Mouse (Mus musculus) WW6 (cell line): ENCODE data around the gene Exosc1.
A peak's percentile ranks its signal among the peaks of the same experiment; 100 is the strongest.

Experiments
- DNase-seq: peaks from one replicate; pipeline ENCODE4 v3.0.0-alpha.2; 2013; ENCODE audit warnings: low read depth, low spot score

The Exosc1 gene

DNA sequence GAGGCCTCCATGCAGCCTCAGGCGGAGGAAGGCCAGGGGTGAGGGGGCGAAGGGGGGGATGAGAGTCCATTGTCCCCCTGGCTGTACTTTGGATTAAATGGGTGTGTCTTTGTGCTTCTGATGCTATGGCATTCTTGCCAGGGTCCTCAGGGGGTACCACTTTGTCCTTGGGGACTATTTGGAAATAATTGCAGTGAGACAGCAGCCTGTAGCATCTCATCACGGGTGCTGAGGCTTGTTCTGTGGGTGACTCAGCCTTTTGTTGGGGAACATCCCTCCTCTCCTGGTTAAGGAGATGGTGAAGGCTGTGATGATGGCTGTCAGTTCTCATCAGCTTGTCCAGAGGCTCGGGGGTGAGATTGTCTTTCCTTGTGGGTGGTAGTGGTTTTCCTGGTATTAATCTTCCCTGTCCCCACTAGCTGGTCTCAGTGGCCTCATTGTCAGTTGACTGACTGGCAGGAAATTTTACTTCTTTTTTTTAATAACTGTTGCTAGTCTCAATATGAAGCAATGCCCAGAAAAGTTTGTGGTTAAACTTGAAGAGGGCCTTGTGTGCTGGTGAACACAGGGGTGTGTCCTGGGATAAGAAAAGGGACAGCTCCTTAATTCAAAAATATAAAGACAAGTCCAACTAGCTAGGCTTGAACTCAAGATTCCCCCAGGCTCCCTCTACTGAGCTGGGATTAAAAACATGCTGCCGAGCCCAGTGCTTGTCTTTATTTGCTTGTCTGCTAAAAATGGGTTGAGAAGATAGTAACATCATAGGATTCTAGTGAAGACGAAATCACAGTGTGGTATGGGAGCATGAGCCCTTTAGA lies 19.2 kb downstream of the Exosc1 start:
- DNase-seq = no peak

- no peak for DNase-seq
Measured at GRCm38 (mm10) chr19:41912121-41913080, 20.8 kb downstream of the Exosc1 start.

DNA sequence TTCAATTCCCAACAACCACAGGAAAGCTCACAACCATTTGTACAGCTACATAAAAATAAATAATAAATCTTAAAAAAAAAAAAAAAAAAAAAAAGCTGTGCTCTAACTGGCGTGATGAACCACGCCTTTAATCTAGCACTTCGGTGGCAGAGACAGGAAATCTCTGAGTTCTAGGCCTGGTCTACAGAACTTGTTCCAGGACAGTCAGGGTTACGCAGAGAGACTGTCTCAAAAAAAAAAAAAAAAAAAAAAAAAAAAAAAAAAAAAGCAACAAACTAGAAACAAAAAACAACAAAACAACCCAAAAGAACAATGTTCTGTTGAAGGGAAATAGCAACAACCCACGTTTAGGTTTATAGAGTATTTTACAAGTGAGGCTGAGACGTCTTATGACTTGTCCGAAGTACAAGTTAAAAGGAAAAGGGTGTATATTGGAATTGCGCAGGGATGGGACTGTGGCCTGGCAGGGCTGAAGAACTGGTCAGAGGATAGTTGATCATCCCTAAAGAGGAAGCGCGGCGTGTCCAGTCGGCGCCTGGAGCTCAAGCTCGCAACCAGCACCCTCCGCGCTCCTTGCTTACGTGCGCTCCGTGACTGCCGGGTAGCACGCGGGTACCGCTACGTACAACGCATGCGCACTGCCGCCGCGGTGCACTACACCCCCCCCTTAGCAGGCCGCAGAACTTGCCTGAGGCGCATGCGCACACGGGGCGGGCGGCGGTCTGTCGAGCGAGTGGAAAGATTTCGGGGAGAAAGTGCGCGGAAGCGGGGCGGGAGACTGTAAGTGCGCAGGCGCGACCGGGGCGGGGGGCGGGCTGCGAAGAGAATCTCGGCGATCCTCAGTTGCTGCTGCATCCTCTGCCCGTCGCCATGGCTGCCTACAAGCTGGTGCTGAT lies 21.8 kb downstream of the Exosc1 start, which contains the start of gene Pgam1:
Gene Pgam1, plus strand, starts transcription at position 746 of the 896 bp plus-strand sequence.
- peak; percentile 97 for DNase-seq

GRCm38 (mm10) chr19:41910396-41910795 lies 22.8 kb downstream of the Exosc1 start:
- DNase-seq = no peak

- no peak for DNase-seq
Measured at GRCm38 (mm10) chr19:41908736-41909135, 24.5 kb downstream of the Exosc1 start.

- no peak for DNase-seq
Measured at GRCm38 (mm10) chr19:41907079-41907760, 26.0 kb downstream of the Exosc1 start.

- DNase-seq = no peak
Measured at GRCm38 (mm10) chr19:41906311-41907078, 26.7 kb downstream of the Exosc1 start.

- DNase-seq = no peak
Measured at GRCm38 (mm10) chr19:41905246-41905645, 28.0 kb downstream of the Exosc1 start.

DNA sequence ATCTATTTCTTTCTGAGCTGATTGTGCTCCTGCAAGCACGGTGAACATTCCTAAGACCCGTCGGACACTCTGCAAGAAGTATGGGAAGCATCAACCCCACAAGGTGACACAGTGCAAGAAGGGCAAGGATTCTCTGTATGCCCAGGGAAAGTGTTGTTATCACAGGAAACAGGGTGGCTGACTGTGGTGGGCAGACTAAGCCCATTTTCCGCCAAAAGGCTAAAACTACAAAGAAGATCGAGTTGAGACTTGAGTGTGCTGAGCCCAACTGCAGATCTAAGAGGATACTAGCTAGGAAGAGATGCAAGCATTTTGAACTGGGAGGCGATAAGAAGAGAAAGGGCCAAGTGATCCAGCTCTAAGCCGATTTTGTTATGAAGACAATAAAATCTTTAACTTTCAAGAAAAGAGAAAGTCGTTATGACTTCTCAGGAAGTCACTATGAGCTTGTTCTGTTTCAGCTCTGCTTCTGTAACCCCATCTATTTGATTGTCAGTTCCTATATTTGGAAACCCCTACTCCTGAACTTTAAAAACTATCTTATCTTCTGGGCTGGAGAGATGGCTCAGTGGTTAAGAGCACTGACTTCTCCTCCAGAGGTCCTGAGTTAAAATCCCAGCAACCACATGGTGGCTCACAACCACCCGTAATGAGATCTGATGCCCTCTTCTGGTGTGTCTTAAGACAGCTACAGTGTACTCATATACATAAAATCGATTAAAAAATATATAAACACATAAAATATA lies 30.2 kb downstream of the Exosc1 start:
- DNase-seq = no peak

GRCm38 (mm10) chr19:41901696-41902095 lies 31.5 kb downstream of the Exosc1 start:
- no peak for DNase-seq

GRCm38 (mm10) chr19:41900495-41901090 lies 32.6 kb downstream of the Exosc1 start:
- DNase-seq = no peak

DNA sequence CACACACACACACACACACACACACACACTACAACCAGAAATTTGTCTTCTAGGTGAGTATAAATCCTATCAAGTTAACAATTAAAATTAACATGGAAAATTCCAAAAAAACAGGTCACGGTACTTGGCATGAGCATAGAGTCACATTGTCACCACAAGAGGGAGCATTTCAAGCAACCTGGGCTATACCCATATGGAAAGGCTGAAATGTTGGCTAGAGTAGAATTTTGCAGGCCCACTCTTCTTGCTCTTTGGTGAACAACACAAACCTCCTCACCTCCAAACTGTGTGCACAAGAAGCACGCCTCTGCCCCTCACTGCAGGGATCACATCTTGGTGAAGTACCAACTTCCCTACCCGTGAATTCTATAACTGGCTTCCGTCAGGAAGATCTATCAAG lies 34.4 kb downstream of the Exosc1 start:
- no peak for DNase-seq

DNA sequence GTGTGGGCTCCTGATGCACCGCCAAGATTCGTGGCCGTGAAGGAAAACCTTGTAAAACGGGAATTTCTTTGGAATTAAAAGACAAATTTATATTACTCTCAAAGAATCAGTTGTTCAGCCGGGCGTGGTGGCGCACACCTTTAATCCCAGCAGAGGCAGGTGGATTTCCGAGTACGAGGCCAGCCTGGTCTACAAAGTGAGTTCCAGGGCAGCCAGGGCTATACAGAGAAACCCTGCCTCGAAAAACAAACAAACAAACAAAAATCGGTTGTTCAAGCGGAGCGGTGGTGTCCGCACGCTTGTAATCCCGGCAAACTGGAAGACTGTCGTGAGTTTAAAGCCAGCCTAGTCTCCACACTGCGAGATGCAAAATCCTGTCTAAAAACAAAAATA lies 36.9 kb downstream of the Exosc1 start:
- DNase-seq = no peak

- peak; percentile 59 for DNase-seq
Measured at GRCm38 (mm10) chr19:41895460-41896318, 37.5 kb downstream of the Exosc1 start, which contains the start of gene Rrp12. TSS of gene Rrp12 (minus strand) at chr19:41896173.

DNA sequence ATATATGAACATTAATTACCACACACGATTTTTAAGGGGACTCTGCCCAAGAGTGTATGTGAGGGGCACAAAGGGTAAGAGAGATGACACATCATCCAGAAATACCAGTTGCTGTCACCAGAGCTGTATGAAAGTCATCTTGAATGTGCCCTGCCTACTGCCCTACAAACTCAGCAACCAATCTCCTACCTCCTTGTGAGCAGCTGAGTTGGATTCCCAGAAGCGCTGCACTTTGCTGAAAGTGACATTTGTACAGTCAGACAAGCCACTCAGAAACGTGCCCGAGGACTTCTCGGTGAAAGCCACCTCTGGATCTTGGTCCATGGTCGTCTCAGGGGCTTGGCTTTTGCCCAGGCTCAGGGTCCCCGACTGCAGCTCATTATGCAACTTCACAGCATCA lies 38.3 kb downstream of the Exosc1 start:
- no peak for DNase-seq

DNA sequence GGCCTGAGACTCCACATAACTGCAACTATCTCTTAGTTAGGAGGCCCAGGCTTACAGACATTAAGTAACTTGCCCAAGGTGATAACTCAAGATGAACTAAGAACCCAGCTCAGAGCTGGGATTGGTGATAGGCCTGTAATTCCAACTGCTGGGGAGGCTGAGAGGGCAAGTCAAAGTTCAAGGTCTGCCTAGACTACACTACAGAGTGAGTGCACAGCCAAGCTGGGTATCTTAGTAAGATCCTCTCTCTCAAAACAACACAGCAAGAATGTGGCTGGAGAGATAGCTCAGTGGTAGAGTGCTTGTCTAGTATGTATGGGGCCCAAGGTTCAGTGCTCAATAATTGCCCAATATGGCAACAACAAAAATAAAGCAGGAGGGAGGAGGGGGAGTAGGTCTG lies 45.0 kb downstream of the Exosc1 start:
- no peak for DNase-seq

DNA sequence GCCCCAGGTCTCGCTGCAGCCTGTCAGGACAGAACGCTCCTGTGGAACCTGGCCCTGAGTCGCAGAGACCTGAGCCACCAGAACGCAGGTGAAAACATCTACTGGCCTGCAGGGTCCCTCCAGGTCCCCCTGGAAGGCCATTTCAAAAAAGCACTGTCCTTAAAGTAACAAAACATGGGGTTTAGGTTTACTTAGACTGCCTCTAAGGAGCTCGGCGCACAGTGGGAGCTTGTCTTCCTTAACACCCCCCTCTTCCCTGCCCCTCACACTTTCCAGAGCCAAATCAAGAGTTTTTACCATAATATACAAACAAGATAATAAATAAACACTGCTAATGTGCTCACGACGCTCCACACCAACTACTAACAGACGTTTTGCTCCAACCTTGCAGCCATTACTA lies 49.3 kb downstream of the Exosc1 start:
- DNase-seq = no peak

- no peak for DNase-seq
Measured at GRCm38 (mm10) chr19:41881842-41882241, 51.4 kb downstream of the Exosc1 start.
